Mouse (Mus musculus) right cerebral cortex, postnatal 14 days (tissue): ENCODE results near the gene Rgl1.
"Not testable (repeated sequence)": the region's sequence is repeated elsewhere in the genome, so short reads cannot be mapped to it uniquely, and the experiment has no call there.

ENCODE experiments used
- DNase-seq: peaks from one replicate; pipeline ENCODE4 v3.0.0; 2022

Gene Rgl1

DNA sequence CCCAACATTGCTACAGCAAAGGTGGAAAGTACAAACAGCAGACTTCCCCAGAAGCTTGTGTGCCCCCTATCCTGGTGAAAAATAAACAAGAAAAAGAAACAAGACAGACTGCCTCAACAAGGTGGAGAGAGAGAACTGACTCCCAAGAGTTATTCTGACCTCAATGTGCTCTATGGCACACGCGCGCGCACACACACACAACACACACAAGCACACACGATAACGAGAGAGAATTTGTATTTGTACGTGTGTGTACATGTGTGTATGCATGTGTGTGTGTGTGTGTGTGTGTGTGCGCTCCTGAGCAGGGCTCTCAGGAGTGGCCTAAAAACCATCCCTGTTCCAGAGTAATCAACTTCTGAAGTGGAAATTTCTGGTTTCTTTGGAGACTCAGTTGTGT, 18.5 kb upstream of the Rgl1 start:
- no peak for DNase-seq

DNA sequence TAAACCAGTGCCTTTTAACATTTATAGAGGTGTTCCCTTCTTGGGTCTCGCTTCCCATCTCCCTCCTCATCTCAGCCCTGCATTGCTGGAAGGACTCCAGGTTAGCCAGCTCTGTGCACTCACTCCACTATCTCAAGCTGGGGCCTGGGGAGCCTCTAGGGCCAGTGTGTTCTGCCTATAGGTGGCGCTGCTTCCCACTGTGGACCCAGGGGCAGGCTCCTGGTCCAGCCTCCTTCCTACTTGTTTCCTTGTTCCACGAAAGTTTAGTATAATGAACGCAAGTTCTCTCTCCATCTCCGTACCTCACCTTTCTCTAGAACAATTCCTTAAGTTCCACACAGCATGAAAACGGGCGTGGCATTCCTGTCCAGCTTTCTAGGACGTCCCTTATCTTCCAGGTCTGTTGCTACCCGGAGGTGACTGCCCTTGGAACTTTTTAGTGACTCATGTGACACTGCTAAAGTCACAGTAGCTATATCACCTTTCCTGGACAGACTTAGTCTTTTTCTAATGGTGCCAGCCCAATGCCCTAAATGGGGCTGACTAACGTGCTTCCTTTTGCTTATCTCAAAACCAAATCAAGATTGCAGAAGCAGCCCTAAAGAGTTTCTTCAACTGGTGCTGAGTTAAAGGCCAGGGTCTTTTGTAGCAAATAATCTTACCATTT, 13.1 kb upstream of the Rgl1 start:
- DNase-seq, result peak; percentile 72

- DNase-seq, result not testable (repeated sequence)
Measured at GRCm38 (mm10) chr1:152774601-152775000, 8.4 kb upstream of the Rgl1 start.

DNA sequence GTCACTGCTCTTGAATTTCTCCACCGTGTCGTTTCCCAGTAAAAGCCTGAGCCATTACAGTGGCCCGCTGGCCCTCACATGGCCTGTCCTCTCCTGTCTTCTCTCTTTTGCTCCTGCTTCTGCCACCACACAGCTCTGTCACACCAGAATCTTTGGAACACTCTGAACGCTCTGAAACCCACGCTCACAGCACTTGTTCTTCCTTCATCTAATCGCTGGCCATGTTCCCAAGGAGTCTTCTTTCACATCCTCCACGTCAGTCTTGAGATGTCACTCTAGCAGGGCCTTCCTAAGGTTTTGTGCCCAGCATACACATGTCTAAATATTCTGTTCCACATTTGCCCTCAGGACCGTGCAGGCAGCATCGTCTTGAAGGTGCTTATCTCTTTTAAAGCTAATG, 4.9 kb upstream of the Rgl1 start:
- DNase-seq, result no peak

- peak; percentile 80 for DNase-seq
Measured at GRCm38 (mm10) chr1:152767749-152768488, 1.8 kb upstream of the Rgl1 start.

DNA sequence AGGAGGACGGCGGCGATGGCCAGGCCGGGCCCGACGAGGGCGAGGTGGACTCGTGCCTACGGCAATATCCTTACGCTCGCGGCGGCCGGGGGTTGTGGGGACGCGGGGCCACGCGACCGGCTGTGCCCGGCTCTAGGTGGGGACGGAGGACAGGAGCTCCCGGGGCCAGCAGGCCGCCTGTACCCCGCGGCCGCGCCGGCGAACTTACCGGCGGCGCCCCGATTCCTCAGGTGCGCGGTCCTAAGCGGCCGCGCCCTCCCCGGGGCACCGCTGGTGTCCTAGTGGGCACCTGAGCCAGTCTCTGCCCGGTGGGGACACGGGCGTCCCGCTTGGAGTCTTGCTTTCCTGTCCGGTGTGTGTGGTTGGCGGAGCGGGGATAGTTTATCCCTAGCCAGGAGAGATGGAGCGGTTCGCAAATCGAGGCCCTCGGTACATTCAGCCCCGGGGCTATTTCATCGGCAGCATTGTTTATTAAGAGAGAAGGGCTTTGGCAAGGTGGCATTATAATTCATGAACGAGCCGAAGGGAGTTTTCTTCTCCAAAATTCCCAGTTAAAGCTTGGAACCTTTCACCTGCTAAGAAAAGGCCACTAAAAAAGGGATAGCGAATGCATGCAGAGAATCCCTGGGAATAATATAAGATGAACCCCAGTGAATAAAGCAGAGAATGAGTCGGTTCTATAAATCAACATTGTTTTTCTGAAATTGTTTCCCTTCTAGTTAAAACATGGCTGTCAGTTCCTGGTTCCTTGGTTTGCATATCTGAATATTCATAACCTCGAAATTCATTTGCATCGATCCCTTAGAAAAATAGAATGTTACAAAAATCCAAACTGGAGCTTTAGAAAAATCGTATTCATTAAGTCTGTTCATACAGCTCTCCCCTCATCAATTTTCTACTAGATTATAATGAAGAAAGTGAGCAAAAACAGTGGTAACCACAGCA, 925 bp upstream of the Rgl1 start:
- DNase-seq, result no peak

- no peak for DNase-seq
Measured at GRCm38 (mm10) chr1:152761791-152762190, 4.4 kb downstream of the Rgl1 start.

GRCm38 (mm10) chr1:152750312-152750965, 15.7 kb downstream of the Rgl1 start, which contains the start of gene Apobec4:
TSS of gene Apobec4 (plus strand) at chr1:152750551.
- no peak for DNase-seq

- no peak for DNase-seq
Measured at GRCm38 (mm10) chr1:152749276-152749675, 16.9 kb downstream of the Rgl1 start.

- peak; percentile 87 for DNase-seq
Measured at GRCm38 (mm10) chr1:152746426-152746825, 19.7 kb downstream of the Rgl1 start.

GRCm38 (mm10) chr1:152743095-152743826, 22.9 kb downstream of the Rgl1 start:
- DNase-seq, result no peak

DNA sequence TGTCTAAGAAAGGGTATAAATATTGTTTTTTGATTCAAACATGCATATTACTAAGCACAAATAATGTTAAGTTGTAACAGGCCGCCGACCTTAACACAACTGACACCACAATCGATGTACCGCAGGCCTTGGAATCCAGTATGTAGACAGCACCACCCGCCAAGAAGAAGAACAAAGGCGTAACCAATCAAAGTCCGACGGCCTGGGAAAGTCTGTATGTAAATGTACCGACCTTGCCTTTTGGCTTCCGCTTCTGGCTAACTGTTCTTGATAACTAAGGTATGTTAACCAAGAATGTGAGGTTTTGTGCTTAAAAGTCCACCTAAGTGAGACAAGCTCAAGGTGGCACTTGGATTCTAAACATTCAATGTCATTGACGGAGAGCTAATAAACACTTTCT, 26.8 kb downstream of the Rgl1 start:
- no peak for DNase-seq

GRCm38 (mm10) chr1:152738793-152739192, 27.4 kb downstream of the Rgl1 start:
- DNase-seq, result no peak

DNA sequence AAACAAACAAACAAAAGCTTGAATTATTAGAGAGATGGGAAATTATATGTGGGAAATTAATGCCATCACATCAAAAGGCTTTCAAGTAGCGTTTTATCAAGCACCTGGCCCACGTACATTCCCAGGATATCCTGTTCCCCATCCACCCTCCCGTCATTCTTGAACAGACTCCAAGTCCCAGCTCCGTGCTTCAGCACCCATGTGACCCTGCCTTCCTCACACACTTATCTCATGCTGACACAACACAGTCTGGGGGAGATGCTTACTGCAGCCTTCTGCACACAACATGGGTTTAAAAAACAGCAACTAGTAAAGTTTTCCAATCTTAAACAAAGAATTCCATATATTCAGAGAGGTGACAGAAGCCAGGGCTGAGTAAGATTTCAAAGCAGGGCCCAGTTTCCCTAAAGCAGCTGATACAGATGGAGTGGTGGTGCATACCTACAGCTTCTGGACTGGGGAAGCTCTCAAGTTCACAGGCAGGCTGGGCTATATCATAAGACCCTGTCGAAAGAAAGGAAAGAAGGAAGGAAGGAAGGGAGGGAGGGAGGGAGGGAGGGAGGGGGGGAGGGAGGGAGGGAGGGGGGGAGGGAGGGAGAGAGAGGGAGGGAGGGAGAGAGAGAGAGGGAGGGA, 38.4 kb downstream of the Rgl1 start:
- no peak for DNase-seq

GRCm38 (mm10) chr1:152726095-152726494, 40.1 kb downstream of the Rgl1 start:
- no peak for DNase-seq

DNA sequence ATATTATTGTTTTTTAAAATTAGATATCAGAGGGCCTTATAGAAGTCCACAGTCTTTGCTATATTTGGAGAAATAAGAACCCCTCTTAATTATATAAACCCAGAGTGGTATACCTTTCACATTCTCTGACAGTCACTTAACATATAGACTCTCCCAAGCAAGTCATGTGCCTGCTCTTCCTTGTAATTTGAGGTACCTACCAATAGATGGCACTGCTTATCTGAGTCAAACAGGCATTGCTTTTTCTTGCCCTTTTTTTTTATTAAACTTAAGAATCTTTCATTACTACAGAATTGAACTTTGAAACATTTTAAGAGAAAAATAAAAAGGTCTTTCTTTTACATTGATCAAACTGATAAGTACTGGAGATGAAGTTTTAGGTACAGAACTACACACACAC, 41.9 kb downstream of the Rgl1 start:
- DNase-seq, result no peak

DNA sequence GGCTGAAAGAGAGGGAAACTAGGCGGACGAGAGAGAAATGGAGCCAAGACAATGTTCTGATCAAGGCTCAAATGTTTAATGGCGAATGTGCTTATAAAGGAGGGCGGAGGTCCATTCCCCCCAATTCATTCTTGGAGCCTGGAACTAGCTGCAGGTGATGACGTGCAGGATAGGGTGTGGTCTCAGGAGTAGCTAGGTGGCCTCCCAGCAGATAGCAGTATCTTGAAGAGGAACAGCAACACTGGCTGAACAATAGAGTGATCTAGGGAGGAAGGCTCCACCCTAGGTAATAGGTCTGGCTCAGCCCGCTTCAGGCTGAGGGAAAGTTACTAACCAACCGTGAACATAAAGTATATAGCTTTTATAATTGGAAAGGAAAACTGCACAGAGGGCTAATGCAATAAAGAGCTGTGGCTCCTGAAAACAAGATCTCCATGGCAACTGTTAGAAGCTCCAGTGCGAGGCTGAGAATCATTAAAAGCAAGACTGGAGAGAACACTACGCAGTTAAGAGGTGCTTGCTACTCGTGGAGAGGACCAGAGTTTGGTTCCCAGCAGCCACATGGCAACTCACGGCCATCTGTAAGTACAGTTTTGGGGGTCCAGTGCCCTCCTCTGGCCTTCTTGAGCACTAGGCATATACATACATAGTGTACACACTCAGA, 44.5 kb downstream of the Rgl1 start:
- DNase-seq, result no peak

DNA sequence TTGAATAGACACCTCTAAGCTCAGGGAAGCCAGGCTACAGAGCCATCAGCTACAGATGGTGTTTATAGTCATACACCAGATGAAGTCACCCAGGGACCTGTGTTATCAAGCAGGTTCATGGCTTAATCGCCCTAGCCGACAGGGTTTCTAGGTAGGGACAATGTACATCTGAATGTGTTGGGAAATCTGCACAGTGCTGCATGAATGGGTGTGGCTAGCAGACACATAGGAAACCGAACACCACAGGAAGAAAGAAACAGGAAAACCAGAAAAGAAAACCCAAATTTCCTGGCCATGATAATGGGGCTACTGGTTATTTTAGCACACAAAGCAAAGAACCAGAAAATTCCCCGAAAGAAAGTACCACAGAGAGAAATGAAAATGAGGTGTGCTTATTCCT, 45.2 kb downstream of the Rgl1 start:
- DNase-seq, result no peak

GRCm38 (mm10) chr1:152718200-152718599, 48.0 kb downstream of the Rgl1 start:
- DNase-seq, result no peak

GRCm38 (mm10) chr1:152717329-152717728, 48.8 kb downstream of the Rgl1 start:
- DNase-seq, result no peak

DNA sequence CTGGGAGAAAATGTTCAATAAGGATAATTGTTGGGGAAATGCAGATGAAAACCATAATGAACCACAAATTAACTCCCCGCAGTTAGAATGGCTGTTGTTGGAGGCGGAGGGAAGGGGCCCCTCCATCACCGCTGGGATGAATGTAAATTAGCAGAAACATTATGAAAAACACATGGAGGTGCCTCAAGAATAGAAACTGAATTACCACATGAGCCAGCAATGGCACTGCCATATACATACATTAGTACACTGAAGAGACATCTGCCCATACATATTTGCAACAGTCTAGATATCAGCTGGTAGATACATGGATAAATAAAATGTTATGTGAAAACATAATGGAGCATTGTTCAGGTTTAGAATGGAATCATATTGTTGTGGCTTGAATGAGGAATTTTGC, 51.7 kb downstream of the Rgl1 start:
- DNase-seq, result no peak
